Mouse (Mus musculus) G1E (cell line): ENCODE measurements at regions not wholly inside any gene's neighbourhood (a gene's known extent, or its start where the extent isn't known, plus 50 kb on each side); places are given as distances from the start of the nearest gene placed in this dataset.

Experiments
- CTCF ChIP-seq: IDR thresholded peaks from 2 replicates; pipeline ENCODE4 v1.5.1; 2012; ENCODE audit warnings: low read depth, low read length, inconsistent platforms, mixed read lengths
- GATA1 ChIP-seq: IDR thresholded peaks from 2 replicates; pipeline ENCODE4 v1.6.1; 2012; ENCODE audit warnings: borderline replicate concordance, low read length, inconsistent platforms, mixed read lengths
- TAL1 ChIP-seq: conservative IDR thresholded peaks from 2 replicates; pipeline ENCODE4 v1.6.1; 2012; ENCODE audit warnings: low read depth, low read length, inconsistent platforms, mixed read lengths

- TF ChIP-seq TAL1 (no peak), GATA1 (no peak), CTCF (no peak)
Measured at GRCm38 (mm10) chr1:161575171-161575570, 80.7 kb downstream of the Tnfsf18 start.
